Mouse (Mus musculus): ENCODE results near the gene Rgs10.

GRCm38 (mm10) chr7:128421701-128422100, 3.1 kb upstream of the Rgs10 start:
- TF ChIP-seq CTCF (IDR thresholded peaks at IDR 0.05; ENCODE audit: insufficient read depth, low read depth, low read length) (no peak), POLR2A (IDR thresholded peaks at IDR 0.05; ENCODE audit: insufficient read depth, low read depth, low read length) (no peak)

All from olfactory bulb, adult 2 months (tissue).